ENCODE assay signal across 18 mouse cellular contexts in genomic region chr19:29285451-29285869, GRCm38 (mm10). TPM values are rescaled to one million over a fixed set of nuclear protein-coding genes. Genes with fewer than 3 reads are reported as not detected.
DNase-seq lines count a peak whose midpoint lies in the region; ATAC-seq and TF ChIP-seq lines count a peak whose summit lies in the region.
"Had no signal": no experiment of that assay in that cellular context is flagged by ENCODE, and none has a peak within 500 bp of the region (broad histone marks: within the 10 kb centered on the region; RNA-seq: fewer than 3 reads in every experiment).

No protein-coding gene starts in this region.

- no peaks in the 10 kb centered on the region; the same call in 1 of the 2 replicates for H3K36me3 ChIP-seq in kidney, adult 2 months (ENCODE audit: control insufficient read depth, insufficient read depth, low read length)
- peaks cover 12% of the 10 kb centered on the region for H3K36me3 ChIP-seq in kidney, embryonic 16.5 days (ENCODE audit: insufficient read depth, low read length)
- H3K36me3 ChIP-seq in E14TG2a.4 (ENCODE audit: insufficient read depth, low read length) (no peaks in the 10 kb centered on the region), ES-Bruce4 (ENCODE audit: control insufficient read depth, insufficient read depth, low read length, poor library complexity, severe bottlenecking) (no peaks in the 10 kb centered on the region)
- H3K36me3 ChIP-seq in forebrain, embryonic 14.5 days (ENCODE audit: control insufficient read depth, insufficient read depth, low read length): peaks cover 30% of the 10 kb centered on the region

- no peak overlapping the region for H3K27ac ChIP-seq in kidney, adult 2 months (ENCODE audit: insufficient read depth, low read depth, low read length)
- H3K27ac ChIP-seq in kidney, embryonic 16.5 days (ENCODE audit: low read length): no peak overlapping the region
- peak overlapping the region; percentile 63; the same call in 1 of the 2 replicates for H3K27ac ChIP-seq in ES-Bruce4 (ENCODE audit: insufficient read depth, low read length)
- no peak overlapping the region; the same call in 1 of the 2 replicates for H3K27ac ChIP-seq in forebrain, embryonic 14.5 days (ENCODE audit: low read depth, low read length)

- no peak for TF ChIP-seq CTCF in kidney, adult 2 months (conservative IDR thresholded peaks at IDR 0.05; ENCODE audit: insufficient read depth, insufficient read length, low read depth, low read length)
- TF ChIP-seq CTCF in E14TG2a.4 (conservative IDR thresholded peaks at IDR 0.05; ENCODE audit: low read length) (no peak), ES-Bruce4 (IDR thresholded peaks at IDR 0.05; ENCODE audit: low read depth, low read length) (no peak)

- WGBS in kidney, adult 2 months: 41% methylated on average over 7 of the region's 7 CpGs
- 35% methylated on average over 7 of the region's 7 CpGs for WGBS in kidney, embryonic 16.5 days
- WGBS in forebrain, embryonic 14.5 days: 4% methylated on average over 7 of the region's 7 CpGs

- peaks cover 7% of the 10 kb centered on the region; the same call in 1 of the 2 replicates for H3K4me1 ChIP-seq in kidney, adult 2 months (ENCODE audit: control insufficient read depth, insufficient read depth, low read length)
- H3K4me1 ChIP-seq in kidney, embryonic 16.5 days (ENCODE audit: insufficient read depth, low read length): 0 out of 2 replicates have a peak, but pooled peaks cover 2% of the 10 kb centered on the region
- peaks cover 34% of the 10 kb centered on the region for H3K4me1 ChIP-seq in E14TG2a.4 (replicated peaks; ENCODE audit: low read depth, low read length)
- peaks cover 2% of the 10 kb centered on the region for H3K4me1 ChIP-seq in ES-Bruce4 (ENCODE audit: control insufficient read depth, insufficient read depth, low read length)
- peaks cover 3% of the 10 kb centered on the region; the same call in 1 of the 2 replicates for H3K4me1 ChIP-seq in forebrain, embryonic 14.5 days (ENCODE audit: control insufficient read depth, insufficient read depth, low read length)

- no peak overlapping the region for H3K9ac ChIP-seq in kidney, embryonic 16.5 days (replicated peaks; ENCODE audit: low read length)
- H3K9ac ChIP-seq in ES-Bruce4 (ENCODE audit: low read depth, poor library complexity, severe bottlenecking): no peak overlapping the region
- no peak overlapping the region for H3K9ac ChIP-seq in forebrain, embryonic 14.5 days (ENCODE audit: low read length)
- H3K9ac ChIP-seq: heart, embryonic 12.5 days had no signal

- TF ChIP-seq EP300 in ES-Bruce4 (IDR thresholded peaks at IDR 0.05; ENCODE audit: insufficient read depth, low read depth, low read length): peak; percentile 89

- no peak overlapping the region for H3K4me2 ChIP-seq in kidney, embryonic 16.5 days (replicated peaks; ENCODE audit: low read depth, low read length)
- no peak overlapping the region for H3K4me2 ChIP-seq in forebrain, embryonic 14.5 days (ENCODE audit: low read length)
- H3K4me2 ChIP-seq: heart, embryonic 12.5 days had no signal

- no peak for ATAC-seq in kidney, embryonic 16.5 days (ENCODE audit: low FRiP score, low TSS enrichment)
- peak; percentile 52; the same call in 1 of the 2 replicates for ATAC-seq in forebrain, embryonic 14.5 days
- ATAC-seq in megakaryocyte-erythroid progenitor cell, adult 5-6 weeks (replicated peaks; ENCODE audit: low FRiP score, low TSS enrichment, poor library complexity, severe bottlenecking): no peak
- ATAC-seq: lung, postnatal 0 days had no signal

- H3K4me3 ChIP-seq in kidney, adult 2 months (ENCODE audit: insufficient read depth, low read depth, low read length): no peak overlapping the region
- no peak overlapping the region for H3K4me3 ChIP-seq in kidney, embryonic 16.5 days (ENCODE audit: low read length)
- H3K4me3 ChIP-seq in E14TG2a.4 (replicated peaks; ENCODE audit: low read length) (peak overlapping the region; percentile 53), ES-Bruce4 (ENCODE audit: low read depth, low read length) (no peak overlapping the region)
- no peak overlapping the region for H3K4me3 ChIP-seq in forebrain, embryonic 14.5 days (ENCODE audit: low read depth, low read length)
- H3K4me3 ChIP-seq: erythroblast, embryonic 14.5 days; heart, embryonic 12.5 days had no signal

- no peak for TF ChIP-seq POLR2A in kidney, adult 2 months (IDR thresholded peaks at IDR 0.05; ENCODE audit: low read depth, low read length)
- TF ChIP-seq POLR2A in ES-Bruce4 (IDR thresholded peaks at IDR 0.05; ENCODE audit: insufficient read depth, low read length): no peak

- H3K9me3 ChIP-seq in kidney, embryonic 16.5 days (ENCODE audit: low read length): no peaks in the 10 kb centered on the region
- H3K9me3 ChIP-seq in E14TG2a.4 (ENCODE audit: low read length) (no peaks in the 10 kb centered on the region), ES-Bruce4 (replicated peaks; ENCODE audit: control insufficient read depth, insufficient read depth, low read length, poor library complexity, severe bottlenecking) (no peaks in the 10 kb centered on the region)
- no peaks in the 10 kb centered on the region for H3K9me3 ChIP-seq in forebrain, embryonic 14.5 days (replicated peaks; ENCODE audit: control insufficient read depth, low read length)
- H3K9me3 ChIP-seq: heart, embryonic 12.5 days had no signal

- peak; percentile 72 for DNase-seq in kidney, adult 2 months
- peak; percentile 48 for DNase-seq in forebrain, embryonic 14.5 days (ENCODE audit: low spot score)
- DNase-seq in spleen, postnatal 14 days (ENCODE audit: low spot score in 2 of 2): no peak
- no peak for DNase-seq in urinary bladder, adult 18-20 months (ENCODE audit: low spot score in 2 of 2)
- DNase-seq: adrenal gland, postnatal 36 days; cerebellum, adult 11 months; gastrocnemius, postnatal 10 days; liver; thymus, adult 18-20 months had no signal

- H3K27me3 ChIP-seq in kidney, adult 2 months (replicated peaks; ENCODE audit: control insufficient read depth, insufficient read depth, low read length): no peaks in the 10 kb centered on the region
- no peaks in the 10 kb centered on the region for H3K27me3 ChIP-seq in kidney, embryonic 16.5 days (ENCODE audit: insufficient read depth, low read length)
- H3K27me3 ChIP-seq in E14TG2a.4 (ENCODE audit: insufficient read depth, low read length): no peaks in the 10 kb centered on the region
- no peaks in the 10 kb centered on the region for H3K27me3 ChIP-seq in ES-Bruce4 (ENCODE audit: control insufficient read depth, insufficient read depth, low read length, poor library complexity, severe bottlenecking)
- no peaks in the 10 kb centered on the region for H3K27me3 ChIP-seq in forebrain, embryonic 14.5 days (replicated peaks; ENCODE audit: control insufficient read depth, insufficient read depth, low read length)
- H3K27me3 ChIP-seq: CH12.LX; heart, embryonic 12.5 days had no signal

RNA-seq across cellular contexts. Expression of gene Jak2, which starts 33.8 kb away (rescaled TPM):
- 6.5 and 7.0 TPM in 2 replicates for polyA plus RNA-seq in kidney, adult 2 months (2012; rRNA removed)
- 4.6 and 5.7 TPM in 2 replicates for polyA plus RNA-seq in kidney, embryonic 16.5 days (2015; fragmentation: Nextera tagmentation; extraction: Ambion mirVana)
- polyA plus RNA-seq in ES-Bruce4 (2011; ENCODE audit: insufficient read depth, insufficient read length, low read depth, missing spikeins): 10.9 and 12.6 TPM in 2 replicates
- polyA plus RNA-seq in forebrain, embryonic 14.5 days (2014; fragmentation: Nextera tagmentation; extraction: Ambion mirVana): 15.6 and 18.2 TPM in 2 replicates
- total RNA-seq in megakaryocyte-erythroid progenitor cell, adult 5-6 weeks (2014; fragmentation: Nextera tagmentation): 45.8 and 57.1 TPM in 2 replicates
- total RNA-seq in megakaryocyte-erythroid progenitor cell, adult 5-6 weeks (2017): 82.8 and 85.8 TPM in 2 replicates

RNA-seq across cellular contexts. Expression of gene Insl6, which starts 39.7 kb away (rescaled TPM):
- polyA plus RNA-seq in kidney, adult 2 months (2012; rRNA removed): 2.6 and 3.1 TPM in 2 replicates
- 5.2 and 5.3 TPM in 2 replicates for polyA plus RNA-seq in kidney, embryonic 16.5 days (2015; fragmentation: Nextera tagmentation; extraction: Ambion mirVana)
- polyA plus RNA-seq in ES-Bruce4 (2011; ENCODE audit: insufficient read depth, insufficient read length, low read depth, missing spikeins): 7.7 and 12.2 TPM in 2 replicates
- 2.3 and 3.2 TPM in 2 replicates for polyA plus RNA-seq in forebrain, embryonic 14.5 days (2014; fragmentation: Nextera tagmentation; extraction: Ambion mirVana)
- 1.9 TPM in 1 of 2 replicates, not detected in the other for total RNA-seq in megakaryocyte-erythroid progenitor cell, adult 5-6 weeks (2014; fragmentation: Nextera tagmentation)
- 2.1 TPM in 1 of 2 replicates, not detected in the other for total RNA-seq in megakaryocyte-erythroid progenitor cell, adult 5-6 weeks (2017)
- polyA plus RNA-seq: erythroblast, embryonic 14.5 days had no signal

RNA-seq across cellular contexts. Expression of gene Rln1, which starts 49.0 kb away (rescaled TPM):
- 0.11 TPM in 1 of 2 replicates, not detected in the other for polyA plus RNA-seq in kidney, adult 2 months (2012; rRNA removed)
- 0.15 and 0.42 TPM in 2 replicates for polyA plus RNA-seq in kidney, embryonic 16.5 days (2015; fragmentation: Nextera tagmentation; extraction: Ambion mirVana)
- polyA plus RNA-seq in ES-Bruce4 (2011; ENCODE audit: insufficient read depth, insufficient read length, low read depth, missing spikeins): 2.0 and 2.2 TPM in 2 replicates
- polyA plus RNA-seq in forebrain, embryonic 14.5 days (2014; fragmentation: Nextera tagmentation; extraction: Ambion mirVana): 3.9 and 4.0 TPM in 2 replicates
- total RNA-seq in megakaryocyte-erythroid progenitor cell, adult 5-6 weeks (2014; fragmentation: Nextera tagmentation): not detected in 2 replicates
- total RNA-seq in megakaryocyte-erythroid progenitor cell, adult 5-6 weeks (2017): not detected in 2 replicates
- total RNA-seq: adrenal gland, postnatal 36 days; CH12.LX; gastrocnemius, postnatal 10 days; hematopoietic stem cell, adult 5-6 weeks had no signal
- polyA plus RNA-seq: erythroblast, embryonic 14.5 days had no signal

Comparison
In these comparisons a context has a peak if more than half of its experiments do, and no peak if none do; other contexts are left out.
1. DNase-seq: peak in kidney, adult 2 months (single experiment) and forebrain, embryonic 14.5 days (single experiment); none in spleen, postnatal 14 days (0 of 2) and urinary bladder, adult 18-20 months (0 of 2).